ENCODE assay signal across 23 mouse cellular contexts in genomic region chr4:81027558-81027957, GRCm38 (mm10).
DNase-seq lines count a peak whose midpoint lies in the region; ATAC-seq and TF ChIP-seq lines count a peak whose summit lies in the region.
"Had no signal": no experiment of that assay in that cellular context is flagged by ENCODE, and none has a peak within 500 bp of the region (broad histone marks: within the 10 kb centered on the region; RNA-seq: fewer than 3 reads in every experiment).

No protein-coding gene starts in this region.

- H3K36me3 ChIP-seq in kidney, embryonic 14.5 days (ENCODE audit: control insufficient read depth, insufficient read depth, low read length): no peaks in the 10 kb centered on the region
- no peaks in the 10 kb centered on the region for H3K36me3 ChIP-seq in lung, postnatal 0 days (ENCODE audit: insufficient read depth, low read length)
- no peaks in the 10 kb centered on the region for H3K36me3 ChIP-seq in stomach, postnatal 0 days (ENCODE audit: control insufficient read depth, insufficient read depth, low read length)
- no peaks in the 10 kb centered on the region for H3K36me3 ChIP-seq in hindbrain, embryonic 13.5 days
- H3K36me3 ChIP-seq: forebrain, embryonic 12.5 days; G1E; heart, embryonic 15.5 days; neural tube, embryonic 15.5 days had no signal

- no peak overlapping the region for H3K4me2 ChIP-seq in kidney, embryonic 14.5 days (replicated peaks; ENCODE audit: low read depth, low read length)
- H3K4me2 ChIP-seq in lung, postnatal 0 days (replicated peaks; ENCODE audit: low read depth, low read length): no peak overlapping the region
- H3K4me2 ChIP-seq in stomach, postnatal 0 days (replicated peaks; ENCODE audit: low read depth): no peak overlapping the region
- H3K4me2 ChIP-seq in hindbrain, embryonic 13.5 days: no peak overlapping the region
- H3K4me2 ChIP-seq: forebrain, embryonic 12.5 days; heart, embryonic 15.5 days; neural tube, embryonic 15.5 days had no signal

- WGBS in kidney, embryonic 14.5 days: 97% methylated on average over 1 of the region's 1 CpGs
- WGBS in lung, postnatal 0 days: 97% methylated on average over 1 of the region's 1 CpGs
- 89% methylated on average over 1 of the region's 1 CpGs for WGBS in stomach, postnatal 0 days
- WGBS in hindbrain, embryonic 13.5 days: 98% methylated on average over 1 of the region's 1 CpGs

- TF ChIP-seq CTCF in lung, postnatal 0 days (IDR thresholded peaks at IDR 0.05): peak; percentile 36; the same call in 1 of the 2 replicates
- TF ChIP-seq CTCF in stomach, postnatal 0 days (IDR thresholded peaks at IDR 0.05; ENCODE audit: low read depth): peak; percentile 53

- peak; percentile 3 to 6 for DNase-seq in cerebellum, postnatal 10 days
- no peak for DNase-seq in cerebellum, adult 8-10 months
- peak; percentile 33 for DNase-seq in kidney, adult 9 months
- no peak for DNase-seq in lung, postnatal 0 days (ENCODE audit: low spot score)
- DNase-seq in lung, adult 18-20 months: no peak
- no peak for DNase-seq in stomach, postnatal 0 days (ENCODE audit: low spot score)
- DNase-seq: cerebellum, adult 2 months; gastrocnemius, postnatal 10 days; heart, postnatal 4 days; layer of hippocampus, postnatal 36 days; midbrain, embryonic 14.5 days; right cerebral cortex, postnatal 14 days; thymus, adult 2 months had no signal

- no peak overlapping the region for H3K27ac ChIP-seq in kidney, embryonic 14.5 days (ENCODE audit: low read depth, low read length)
- no peak overlapping the region for H3K27ac ChIP-seq in lung, postnatal 0 days (ENCODE audit: low read length)
- no peak overlapping the region for H3K27ac ChIP-seq in stomach, postnatal 0 days (replicated peaks)
- no peak overlapping the region for H3K27ac ChIP-seq in hindbrain, embryonic 13.5 days
- H3K27ac ChIP-seq: forebrain, embryonic 12.5 days; heart, embryonic 15.5 days; neural tube, embryonic 15.5 days had no signal

- no peak for TF ChIP-seq EP300 in lung, postnatal 0 days (IDR thresholded peaks at IDR 0.05)
- TF ChIP-seq EP300 in stomach, postnatal 0 days (optimal IDR thresholded peaks at IDR 0.05): no peak

- H3K9me3 ChIP-seq in kidney, embryonic 14.5 days (ENCODE audit: control insufficient read depth, low read length): no peaks in the 10 kb centered on the region
- H3K9me3 ChIP-seq in lung, postnatal 0 days (ENCODE audit: low read length): no peaks in the 10 kb centered on the region
- H3K9me3 ChIP-seq in stomach, postnatal 0 days (ENCODE audit: control insufficient read depth, low read length): no peaks in the 10 kb centered on the region
- H3K9me3 ChIP-seq in hindbrain, embryonic 13.5 days: no peaks in the 10 kb centered on the region
- H3K9me3 ChIP-seq: forebrain, embryonic 12.5 days; heart, embryonic 15.5 days; megakaryocyte, embryonic 14.5 days; neural tube, embryonic 15.5 days had no signal

- H3K4me1 ChIP-seq in kidney, embryonic 14.5 days (ENCODE audit: control insufficient read depth, insufficient read depth, low read length): no peaks in the 10 kb centered on the region
- H3K4me1 ChIP-seq in lung, postnatal 0 days (ENCODE audit: insufficient read depth, low read depth, low read length): no peaks in the 10 kb centered on the region
- no peaks in the 10 kb centered on the region for H3K4me1 ChIP-seq in stomach, postnatal 0 days (replicated peaks; ENCODE audit: control insufficient read depth, insufficient read depth)
- H3K4me1 ChIP-seq in hindbrain, embryonic 13.5 days (replicated peaks): no peaks in the 10 kb centered on the region
- H3K4me1 ChIP-seq: forebrain, embryonic 12.5 days; heart, embryonic 15.5 days; megakaryocyte, embryonic 14.5 days; neural tube, embryonic 15.5 days had no signal

- H3K4me3 ChIP-seq in kidney, embryonic 14.5 days (ENCODE audit: low read length): no peak overlapping the region
- H3K4me3 ChIP-seq in lung, postnatal 0 days (ENCODE audit: low read depth, low read length): no peak overlapping the region
- no peak overlapping the region for H3K4me3 ChIP-seq in stomach, postnatal 0 days (ENCODE audit: low read depth, low read length)
- H3K4me3 ChIP-seq in hindbrain, embryonic 13.5 days: no peak overlapping the region
- H3K4me3 ChIP-seq: forebrain, embryonic 12.5 days; heart, embryonic 15.5 days; megakaryocyte, embryonic 14.5 days; myocyte; neural tube, embryonic 15.5 days had no signal

- H3K9ac ChIP-seq in kidney, embryonic 14.5 days (ENCODE audit: low read depth, low read length): no peak overlapping the region
- H3K9ac ChIP-seq in lung, postnatal 0 days (replicated peaks; ENCODE audit: low read depth): no peak overlapping the region
- H3K9ac ChIP-seq in stomach, postnatal 0 days (ENCODE audit: low read length): no peak overlapping the region
- no peak overlapping the region for H3K9ac ChIP-seq in hindbrain, embryonic 13.5 days
- H3K9ac ChIP-seq: forebrain, embryonic 12.5 days; heart, embryonic 15.5 days; neural tube, embryonic 15.5 days had no signal

- no peak for ATAC-seq in kidney, embryonic 14.5 days (ENCODE audit: low FRiP score, low TSS enrichment)
- no peak for ATAC-seq in lung, postnatal 0 days
- no peak for ATAC-seq in stomach, postnatal 0 days (ENCODE audit: low FRiP score, low TSS enrichment)
- no peak for ATAC-seq in hindbrain, embryonic 13.5 days (ENCODE audit: low FRiP score)
- ATAC-seq: CD4-positive, CD25-positive, alpha-beta regulatory T cell, adult 4 months; hindbrain, embryonic 16.5 days had no signal

- no peaks in the 10 kb centered on the region for H3K27me3 ChIP-seq in kidney, embryonic 14.5 days (ENCODE audit: control insufficient read depth, insufficient read depth, low read length)
- H3K27me3 ChIP-seq in lung, postnatal 0 days (replicated peaks; ENCODE audit: insufficient read depth, low read length): no peaks in the 10 kb centered on the region
- H3K27me3 ChIP-seq in stomach, postnatal 0 days (ENCODE audit: control insufficient read depth, insufficient read depth, low read length): no peaks in the 10 kb centered on the region
- no peaks in the 10 kb centered on the region for H3K27me3 ChIP-seq in hindbrain, embryonic 13.5 days
- H3K27me3 ChIP-seq: forebrain, embryonic 12.5 days; heart, embryonic 15.5 days; megakaryocyte, embryonic 14.5 days; neural tube, embryonic 15.5 days had no signal

Comparison
In these comparisons a context has a peak if more than half of its experiments do, and no peak if none do; other contexts are left out.
1. DNase-seq: peak in cerebellum, postnatal 10 days (2 of 2) and kidney, adult 9 months (single experiment); none in cerebellum, adult 8-10 months (single experiment), lung, postnatal 0 days (single experiment), lung, adult 18-20 months (0 of 2) and stomach, postnatal 0 days (single experiment).